Mouse (Mus musculus) brain, embryonic 14.5 days (tissue): ENCODE measurements at regions not wholly inside any gene's neighbourhood (a gene's known extent, or its start where the extent isn't known, plus 50 kb on each side); places are given as distances from the start of the nearest gene placed in this dataset.

Source experiments
- CTCF ChIP-seq: fragments of 200-500 bp; IDR thresholded peaks from 2 replicates; pipeline ENCODE4 v1.5.1; 2012; ENCODE audit warnings: inconsistent platforms, mild to moderate bottlenecking, moderate library complexity, borderline replicate concordance; ENCODE audit not compliant: insufficient read depth, insufficient read length; ENCODE audit errors: extremely low read depth
- POLR2A ChIP-seq: fragments of 200-500 bp; IDR thresholded peaks from 2 replicates; pipeline ENCODE4 v1.6.1; 2012; ENCODE audit warnings: mild to moderate bottlenecking, inconsistent platforms, borderline replicate concordance; ENCODE audit not compliant: poor library complexity, insufficient read depth, insufficient read length, severe bottlenecking; ENCODE audit errors: extremely low read depth

GRCm38 (mm10) chr13:80535755-80536350, 347.3 kb upstream of the Arrdc3 start:
- no peak for TF ChIP-seq CTCF
- no peak for TF ChIP-seq POLR2A
